Mouse (Mus musculus) E14TG2a.4 (cell line): ENCODE results near the gene Ocln.

ENCODE experiments used
- CTCF ChIP-seq: conservative IDR thresholded peaks from 2 replicates; pipeline ENCODE4 v1.5.1; 2014; ENCODE audit warnings: low read length
- POU5F1 ChIP-seq: IDR thresholded peaks from 2 replicates; pipeline ENCODE4 v1.6.1; 2014; ENCODE audit warnings: low read length, borderline replicate concordance

DNA sequence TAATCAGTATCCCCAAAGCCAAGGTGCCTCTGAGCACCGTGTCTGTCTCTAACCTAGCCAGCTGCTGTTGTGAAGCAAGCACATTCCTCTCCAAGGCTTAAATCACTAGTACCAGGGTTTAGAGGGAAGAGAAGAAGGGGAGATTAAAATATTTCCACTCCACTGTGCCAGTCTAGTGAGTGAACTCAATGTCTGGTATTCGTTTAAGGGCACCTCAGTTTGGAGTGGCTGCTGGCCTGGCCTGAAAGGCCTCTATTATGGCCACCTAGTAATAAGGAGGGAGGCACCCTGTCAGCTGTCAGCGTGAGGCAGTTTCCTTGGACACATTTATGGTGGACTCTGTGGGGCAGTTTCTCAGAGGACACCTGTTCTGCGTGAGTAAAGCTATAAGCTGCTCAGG lies 4.5 kb upstream of the Ocln start:
- TF ChIP-seq CTCF (no peak), POU5F1 (no peak)
